Mouse (Mus musculus) embryonic facial prominence, embryonic 11.5 days (tissue): Measurements from ENCODE around the gene Mif. TPM values are rescaled to one million over a fixed set of nuclear protein-coding genes. Genes with fewer than 3 reads are reported as not detected.
A peak's percentile ranks its signal among the peaks of the same experiment; 100 is the strongest.

Experiments used
- ATAC-seq: fragments of 200-750 bp; cut with Nextera tagmentation; replicated peaks from 2 replicates; pipeline ENCODE4 v1.8.0; 2017; ENCODE audit warnings: low read depth; ENCODE audit not compliant: insufficient number of reproducible peaks, low FRiP score, low TSS enrichment
- DNase-seq: peaks from one replicate; pipeline ENCODE4 v3.0.0-alpha.2; 2015; ENCODE audit warnings: low spot score
- H3K27ac ChIP-seq: fragments of 300-500 bp; sonication (generic); replicated peaks from 2 replicates; pipeline ENCODE4 v1.5.1; 2014; ENCODE audit warnings: mild to moderate bottlenecking, low read depth, low read length, control low read depth
- H3K27me3 ChIP-seq: fragments of 300-500 bp; sonication (generic); 2 replicates; pipeline ENCODE4 v1.6.1; 2014; ENCODE audit warnings: mild to moderate bottlenecking, low read length, moderate library complexity, mixed read lengths; ENCODE audit not compliant: control insufficient read depth, insufficient read depth
- H3K36me3 ChIP-seq: fragments of 300-500 bp; sonication (generic); replicated peaks from 2 replicates; pipeline ENCODE4 v1.6.1; 2014; ENCODE audit warnings: low read depth, mild to moderate bottlenecking, low read length, moderate library complexity, mixed read lengths; ENCODE audit not compliant: control insufficient read depth, insufficient read depth
- H3K4me1 ChIP-seq: fragments of 300-500 bp; sonication (generic); 2 replicates; pipeline ENCODE4 v1.6.1; 2014; ENCODE audit warnings: low read length, mixed read lengths; ENCODE audit not compliant: control insufficient read depth, insufficient read depth
- H3K4me2 ChIP-seq: fragments of 300-500 bp; sonication (generic); 2 replicates; pipeline ENCODE4 v1.6.1; 2014; ENCODE audit warnings: low read depth, mild to moderate bottlenecking, control low read depth, low read length, moderate library complexity
- H3K4me3 ChIP-seq: fragments of 300-500 bp; sonication (generic); 2 replicates; pipeline ENCODE4 v1.5.1; 2014; ENCODE audit warnings: low read depth, low read length, control low read depth
- H3K9ac ChIP-seq: fragments of 300-500 bp; sonication (generic); replicated peaks from 2 replicates; pipeline ENCODE4 v1.6.1; 2014; ENCODE audit warnings: mild to moderate bottlenecking, control low read depth, low read length
- H3K9me3 ChIP-seq: fragments of 300-500 bp; sonication (generic); replicated peaks from 2 replicates; pipeline ENCODE4 v1.6.1; 2016; ENCODE audit warnings: mild to moderate bottlenecking, low read length, inconsistent platforms, mixed read lengths; ENCODE audit not compliant: control insufficient read depth
- WGBS: fragments of 180-500 bp; shearing (Covaris S2); extraction: QIAGEN DNeasy Blood & Tissue Kit; methylation state at CpG from one replicate; pipeline ENCODE4 v1.1.7; 2014; 5-methylcytosine and 5-hydroxymethylcytosine counted together
- polyA plus RNA-seq: library from polyadenylated mRNA; unstranded; fragments of >200 nt; fragmentation: Nextera tagmentation; extraction: Ambion mirVana; gene quantifications from 2 replicates; pipeline ENCODE4 v1.2.1, GENCODE M21; 2014

Gene Mif
- polyA plus RNA-seq, 1 experiment from 2014 or later: 1,991 TPM

DNA sequence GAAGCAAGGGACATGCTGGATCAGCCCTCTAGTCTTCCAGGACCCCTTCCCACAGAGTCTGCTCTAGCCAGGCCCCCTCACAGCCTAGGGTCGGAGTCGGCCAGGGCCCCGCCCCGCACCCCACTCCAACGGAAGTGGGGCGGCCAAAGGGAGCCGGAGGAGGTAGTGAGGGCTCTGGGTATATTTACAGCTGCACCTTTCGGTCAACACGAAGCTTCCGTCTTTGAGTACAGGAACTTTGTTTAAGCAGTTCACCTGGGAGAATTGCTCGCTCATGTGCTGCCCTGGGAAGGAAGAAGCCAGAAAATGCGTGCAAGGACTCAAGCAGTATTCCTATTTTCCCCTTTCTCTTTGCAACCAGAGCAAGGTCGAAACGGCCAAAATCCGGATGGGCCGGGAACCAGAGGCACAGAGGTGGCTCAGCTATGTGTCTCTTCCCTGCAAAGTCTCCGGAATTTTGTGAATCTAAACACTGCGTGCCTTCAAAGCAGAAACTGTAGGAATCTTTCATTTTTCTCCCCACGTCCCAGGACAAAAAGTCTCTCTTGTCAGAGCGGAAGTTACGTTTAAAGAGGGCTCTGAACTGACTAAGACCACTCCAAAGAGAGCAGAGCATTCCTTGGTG lies 26.5 kb downstream of the Mif start:
- DNase-seq: no peak
- no peak for ATAC-seq
- Histone ChIP-seq H3K9me3 (no peaks in the 10 kb centered on the region), H3K27me3 (peaks cover 3% of the 10 kb centered on the region), H3K4me1 (peaks cover 3% of the 10 kb centered on the region), H3K36me3 (no peaks in the 10 kb centered on the region), H3K27ac (no peak overlapping the region), H3K4me2 (peak overlapping the region; percentile 33), H3K9ac (peak overlapping the region; percentile 22; the same call in 1 of the 2 replicates), H3K4me3 (peak overlapping the region; percentile 23)
- 10% methylated on average over 21 of the region's 21 CpGs for WGBS

GRCm38 (mm10) chr10:75832272-75832895 lies 27.7 kb downstream of the Mif start:
- peak; percentile 43 for DNase-seq

GRCm38 (mm10) chr10:75830275-75830670 lies 29.8 kb downstream of the Mif start:
- 86% methylated on average over 2 of the region's 2 CpGs for WGBS
- no peaks in the 10 kb centered on the region for H3K36me3 ChIP-seq
- no peaks in the 10 kb centered on the region for H3K9me3 ChIP-seq
- peaks cover 3% of the 10 kb centered on the region for H3K27me3 ChIP-seq
- DNase-seq (no peak), ATAC-seq (no peak)
- no peak overlapping the region for H3K4me3 ChIP-seq
- no peak overlapping the region for H3K27ac ChIP-seq
- H3K9ac ChIP-seq: no peak overlapping the region
- no peaks in the 10 kb centered on the region for H3K4me1 ChIP-seq
- H3K4me2 ChIP-seq: no peak overlapping the region

More at GRCm38 (mm10) chr10:75832272-75832895, 27.7 kb downstream of the Mif start:
- 66% methylated on average over 13 of the region's 13 CpGs for WGBS
- Histone ChIP-seq H3K4me3 (no peak overlapping the region), H3K4me1 (no peaks in the 10 kb centered on the region), H3K27me3 (peaks cover 3% of the 10 kb centered on the region), H3K36me3 (no peaks in the 10 kb centered on the region), H3K9me3 (no peaks in the 10 kb centered on the region), H3K4me2 (no peak overlapping the region), H3K27ac (no peak overlapping the region), H3K9ac (no peak overlapping the region)
- no peak for ATAC-seq

GRCm38 (mm10) chr10:75829529-75830274 lies 30.3 kb downstream of the Mif start:
- WGBS: 82% methylated on average over 2 of the region's 2 CpGs
- no peaks in the 10 kb centered on the region for H3K9me3 ChIP-seq
- peaks cover 3% of the 10 kb centered on the region for H3K27me3 ChIP-seq
- ATAC-seq (no peak), DNase-seq (no peak)
- H3K9ac ChIP-seq: no peak overlapping the region
- no peak overlapping the region for H3K4me3 ChIP-seq
- no peak overlapping the region for H3K4me2 ChIP-seq
- no peak overlapping the region for H3K27ac ChIP-seq
- H3K36me3 ChIP-seq: no peaks in the 10 kb centered on the region
- H3K4me1 ChIP-seq: no peaks in the 10 kb centered on the region

- no peaks in the 10 kb centered on the region for H3K27me3 ChIP-seq
- no peak overlapping the region for H3K4me2 ChIP-seq
- no peak for DNase-seq
- no peaks in the 10 kb centered on the region for H3K9me3 ChIP-seq
- no peak overlapping the region for H3K27ac ChIP-seq
- H3K4me1 ChIP-seq: no peaks in the 10 kb centered on the region
- no peak overlapping the region for H3K9ac ChIP-seq
- H3K36me3 ChIP-seq: no peaks in the 10 kb centered on the region
- no peak for ATAC-seq
- H3K4me3 ChIP-seq: no peak overlapping the region
Measured at GRCm38 (mm10) chr10:75828500-75828931, 31.5 kb downstream of the Mif start.

GRCm38 (mm10) chr10:75827668-75828360 lies 32.2 kb downstream of the Mif start:
- Histone ChIP-seq H3K4me2 (no peak overlapping the region), H3K9ac (no peak overlapping the region), H3K27ac (no peak overlapping the region), H3K27me3 (no peaks in the 10 kb centered on the region), H3K36me3 (no peaks in the 10 kb centered on the region), H3K4me3 (no peak overlapping the region), H3K9me3 (no peaks in the 10 kb centered on the region), H3K4me1 (no peaks in the 10 kb centered on the region)
- ATAC-seq (no peak), DNase-seq (no peak)
- 98% methylated on average over 4 of the region's 4 CpGs for WGBS

DNA sequence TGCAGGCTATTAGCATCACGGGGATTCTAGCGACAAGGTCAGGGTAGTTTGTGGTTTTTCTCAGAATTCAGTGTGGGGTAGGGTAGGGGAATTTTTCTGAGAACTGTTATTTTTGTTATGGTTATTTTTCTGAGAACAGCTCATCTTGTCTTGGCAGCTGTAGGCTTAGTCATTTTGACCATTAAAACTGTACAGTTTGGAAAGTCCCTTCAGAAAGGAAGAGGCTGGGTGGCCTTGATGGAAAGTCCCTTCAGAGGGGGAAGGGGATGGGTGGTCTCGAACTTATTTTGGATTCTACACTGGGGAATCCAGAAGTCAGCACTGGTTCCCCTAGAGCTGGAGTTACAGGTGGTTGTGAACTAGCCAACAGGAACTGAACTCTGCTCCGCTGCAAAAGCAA lies 35.5 kb downstream of the Mif start:
- Histone ChIP-seq H3K4me2 (no peak overlapping the region), H3K27ac (no peak overlapping the region), H3K9ac (no peak overlapping the region), H3K9me3 (no peaks in the 10 kb centered on the region), H3K4me3 (no peak overlapping the region), H3K4me1 (no peaks in the 10 kb centered on the region), H3K27me3 (no peaks in the 10 kb centered on the region), H3K36me3 (no peaks in the 10 kb centered on the region)
- WGBS: 88% methylated on average over 4 of the region's 4 CpGs
- DNase-seq (no peak), ATAC-seq (no peak)
